Mouse (Mus musculus): ENCODE results near the gene Zfp276.
"Not testable (repeated sequence)": the region's sequence is repeated elsewhere in the genome, so short reads cannot be mapped to it uniquely, and the experiment has no call there.

GRCm38 (mm10) chr8:123282994-123283393 lies 29.0 kb downstream of the Zfp276 start:
- TF ChIP-seq CTCF (IDR thresholded peaks at IDR 0.05; ENCODE audit: control insufficient read depth, insufficient read depth, insufficient replicate concordance, low read depth, low read length); POLR2A (IDR thresholded peaks at IDR 0.05; ENCODE audit: control insufficient read depth, low read depth, low read length): not testable (repeated sequence)

Measured in testis, adult 2 months (tissue).